8 mouse cellular contexts compared by ENCODE assay signal in the genomic region with DNA sequence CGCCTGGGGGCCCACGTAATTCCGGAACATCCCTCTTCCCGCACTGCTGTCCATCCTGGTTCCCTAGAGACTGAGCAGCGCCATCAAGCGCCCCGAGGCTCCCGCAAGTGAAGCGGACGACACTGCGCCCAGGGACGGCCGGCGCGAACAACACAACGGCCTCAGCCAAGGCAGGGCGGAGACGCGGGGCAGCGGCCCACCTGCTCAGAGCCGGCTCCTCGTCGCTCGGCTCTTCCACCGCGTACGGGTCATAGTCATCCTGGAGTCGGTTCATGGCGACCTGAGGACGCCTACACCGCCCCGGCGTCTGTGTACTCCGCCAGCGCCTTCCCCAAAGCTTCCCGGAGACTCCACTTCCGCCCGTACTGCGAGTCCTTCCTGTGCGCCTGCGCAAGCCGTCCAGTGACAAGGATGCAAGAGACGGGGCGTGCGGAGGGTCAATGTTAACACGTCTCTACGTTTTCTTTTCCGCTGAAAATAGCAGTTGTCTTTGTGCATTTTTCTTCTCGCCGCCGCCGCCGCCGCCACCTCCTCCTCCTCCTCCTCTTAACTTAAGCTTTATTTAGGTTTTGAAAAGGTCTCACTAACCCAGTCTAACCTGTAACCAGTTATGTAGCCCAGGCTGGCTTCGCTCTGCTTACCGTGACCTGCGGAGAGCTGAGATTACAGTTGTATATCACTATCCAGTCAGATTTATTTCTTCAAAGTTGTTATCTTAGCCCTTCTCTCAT. TPM values are rescaled to one million over a fixed set of nuclear protein-coding genes. Genes with fewer than 3 reads are reported as not detected.
DNase-seq lines count a peak whose midpoint lies in the region; ATAC-seq lines count a peak whose summit lies in the region.

A gene (minus strand): TSS at position 387 of the 731 bp plus-strand sequence.

- intact Hi-C loops in left cerebral cortex, postnatal 14 days (cut with DNase I), result no loop called here

- H3K9me3 ChIP-seq in intestine, embryonic 14.5 days (ENCODE audit: control insufficient read depth, low read length), result no peaks in the 10 kb centered on the region

- peak within 1 kb of the TSS; percentile 61 for H3K4me3 ChIP-seq in intestine, embryonic 14.5 days (ENCODE audit: low read depth, low read length)

- H3K4me2 ChIP-seq in intestine, embryonic 14.5 days (ENCODE audit: low read length), result peak within 1 kb of the TSS; percentile 70

- peak; percentile 96 to 98 for DNase-seq in adrenal gland, adult (ENCODE audit: inconsistent age in 2 of 2, low spot score in 1 of 2)
- peak; percentile 99 for DNase-seq in embryo, embryonic 10.5 days (ENCODE audit: low spot score)
- DNase-seq in gastrocnemius, postnatal 25 days, result peak; percentile 93
- DNase-seq in intestine, embryonic 14.5 days (ENCODE audit: low spot score), result peak; percentile 94
- peak; percentile 97 for DNase-seq in left cerebral cortex, postnatal 14 days (ENCODE audit: low spot score in 2 of 2)
- DNase-seq in mesoderm, embryonic 11.5 days (ENCODE audit: low read depth, low spot score), result peak; percentile 95
- peak; percentile 94 to 95 for DNase-seq in right cerebral cortex, postnatal 36 days (ENCODE audit: low spot score in 2 of 2)
- peak; percentile 95 for DNase-seq in yolk sac, embryonic 10.5 days (ENCODE audit: low spot score)

- WGBS in intestine, embryonic 14.5 days, result under 1% methylated on average over 57 of the region's 57 CpGs

- peaks cover 15% of the 10 kb centered on the region; the same call in 1 of the 2 replicates for H3K36me3 ChIP-seq in intestine, embryonic 14.5 days (ENCODE audit: control insufficient read depth, insufficient read depth, low read length)

- peak within 1 kb of the TSS; percentile 96 for H3K27ac ChIP-seq in intestine, embryonic 14.5 days (ENCODE audit: low read depth)

- no peaks in the 10 kb centered on the region for H3K27me3 ChIP-seq in intestine, embryonic 14.5 days (replicated peaks; ENCODE audit: control insufficient read depth, insufficient read depth, low read length)

- peak within 1 kb of the TSS; percentile 59 for H3K9ac ChIP-seq in intestine, embryonic 14.5 days (ENCODE audit: low read length)

- peaks cover 4% of the 10 kb centered on the region; the same call in 1 of the 2 replicates for H3K4me1 ChIP-seq in intestine, embryonic 14.5 days (replicated peaks; ENCODE audit: control insufficient read depth, insufficient read depth, low read length)

- ATAC-seq in intestine, embryonic 14.5 days (replicated peaks; ENCODE audit: low FRiP score, low TSS enrichment, low read depth), result peak; percentile 86

RNA-seq across cellular contexts. Expression of the gene that starts here (rescaled TPM):
- total RNA-seq in gastrocnemius, postnatal 25 days (2021), result 10 to 100 TPM; 16.3 to 18.7 TPM
- polyA plus RNA-seq in intestine, embryonic 14.5 days (2014; fragmentation: Nextera tagmentation; extraction: Ambion mirVana), result 59.2 and 61.5 TPM in 2 replicates
- total RNA-seq in left cerebral cortex, postnatal 14 days (2021), result 10 to 100 TPM; 39.6 to 45.4 TPM

Comparison
In these comparisons a context has a peak if more than half of its experiments do, and no peak if none do; other contexts are left out.
1. Peak in every context shown above with its lines: DNase-seq, ATAC-seq, H3K4me3 ChIP-seq and H3K27ac ChIP-seq.